Mouse (Mus musculus) liver, adult 2 months (tissue): ENCODE data around the gene Sgip1.

Source experiments
- CTCF ChIP-seq: fragments of 200-500 bp; IDR thresholded peaks from 2 replicates; pipeline ENCODE4 v1.5.1; 2011; ENCODE audit warnings: low read depth, low read length, control low read depth
- POLR2A ChIP-seq: fragments of 200-500 bp; IDR thresholded peaks from 2 replicates; pipeline ENCODE4 v1.6.1; 2011; ENCODE audit warnings: low read length, control low read depth; ENCODE audit not compliant: insufficient read depth; ENCODE audit errors: extremely low read depth

DNA sequence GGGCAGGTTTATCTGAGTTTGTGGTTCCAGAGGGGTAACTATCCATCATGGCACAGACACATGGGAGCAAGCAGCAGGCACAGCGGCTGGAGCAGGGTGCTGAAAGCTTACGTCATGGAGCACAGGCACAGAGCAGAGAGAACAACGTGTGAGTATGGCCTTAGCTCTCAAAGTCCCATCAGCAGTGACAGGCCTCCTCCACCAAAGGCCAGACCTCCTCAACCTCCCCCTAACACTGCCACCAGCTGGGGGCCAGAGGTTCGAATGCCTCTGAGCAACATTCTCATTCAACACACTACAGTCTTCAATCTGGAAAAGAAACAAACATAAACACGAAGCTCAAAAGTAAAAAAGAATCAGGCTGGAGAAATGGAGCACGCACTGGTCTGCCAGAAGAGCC is 247.4 kb downstream of the Sgip1 start:
- no peak for TF ChIP-seq CTCF
- no peak for TF ChIP-seq POLR2A
